Mouse (Mus musculus): ENCODE data around the gene Zfp362.

- no peak for TF ChIP-seq CTCF (IDR thresholded peaks at IDR 0.05; ENCODE audit: low read depth)
- no peak for TF ChIP-seq EP300 (IDR thresholded peaks at IDR 0.05; ENCODE audit: low read depth)
Measured at GRCm38 (mm10) chr4:128733496-128733895, 72.3 kb downstream of the Zfp362 start.
